Mouse (Mus musculus) thymus, postnatal 0 days (tissue): ENCODE results near the gene Emc10. TPM values are rescaled to one million over a fixed set of nuclear protein-coding genes. Genes with fewer than 3 reads are reported as not detected.

ENCODE experiments used
- DNase-seq: peaks from one replicate; pipeline ENCODE4 v3.0.0-alpha.2; 2015; ENCODE audit warnings: low spot score
- polyA plus RNA-seq: library from polyadenylated mRNA; unstranded; fragments of >200 nt; fragmentation: Nextera tagmentation; extraction: Ambion mirVana; gene quantifications from 2 replicates; pipeline ENCODE4 v1.2.1, GENCODE M21; 2015

Gene Emc10
- polyA plus RNA-seq, 1 experiment from 2014 or later, result 83.8 TPM

DNA sequence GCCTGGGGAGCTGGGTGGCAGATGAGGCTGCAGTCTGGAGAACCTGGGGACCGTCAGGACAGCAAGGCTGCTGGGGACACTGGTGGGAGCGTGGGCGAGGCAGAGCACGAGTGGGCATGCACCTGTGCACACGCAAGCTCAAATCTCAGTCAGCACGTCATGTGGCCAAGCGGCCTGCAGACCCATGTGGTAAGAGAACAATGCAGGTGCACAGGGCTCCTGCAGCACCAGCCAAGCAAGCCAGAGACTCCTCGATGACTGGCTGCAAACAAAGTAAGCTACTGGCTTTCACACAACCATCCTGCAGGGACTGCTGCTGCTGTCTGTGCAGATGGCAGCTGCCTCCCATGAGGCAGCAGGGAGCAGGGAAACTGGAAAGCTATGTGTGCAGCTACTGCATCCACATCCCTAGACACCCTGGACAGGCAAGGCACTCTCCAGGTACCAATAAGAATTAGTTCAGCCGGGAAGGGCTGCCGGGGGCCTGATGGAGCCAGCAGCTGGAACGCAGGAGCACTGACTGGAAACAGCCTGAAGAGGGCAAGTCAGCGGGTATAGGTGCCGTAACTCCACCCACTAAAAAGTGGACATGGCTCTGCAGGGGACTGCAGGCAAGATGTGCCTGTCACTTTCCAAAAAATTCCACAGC, 9.3 kb downstream of the Emc10 start:
- no peak for DNase-seq

DNA sequence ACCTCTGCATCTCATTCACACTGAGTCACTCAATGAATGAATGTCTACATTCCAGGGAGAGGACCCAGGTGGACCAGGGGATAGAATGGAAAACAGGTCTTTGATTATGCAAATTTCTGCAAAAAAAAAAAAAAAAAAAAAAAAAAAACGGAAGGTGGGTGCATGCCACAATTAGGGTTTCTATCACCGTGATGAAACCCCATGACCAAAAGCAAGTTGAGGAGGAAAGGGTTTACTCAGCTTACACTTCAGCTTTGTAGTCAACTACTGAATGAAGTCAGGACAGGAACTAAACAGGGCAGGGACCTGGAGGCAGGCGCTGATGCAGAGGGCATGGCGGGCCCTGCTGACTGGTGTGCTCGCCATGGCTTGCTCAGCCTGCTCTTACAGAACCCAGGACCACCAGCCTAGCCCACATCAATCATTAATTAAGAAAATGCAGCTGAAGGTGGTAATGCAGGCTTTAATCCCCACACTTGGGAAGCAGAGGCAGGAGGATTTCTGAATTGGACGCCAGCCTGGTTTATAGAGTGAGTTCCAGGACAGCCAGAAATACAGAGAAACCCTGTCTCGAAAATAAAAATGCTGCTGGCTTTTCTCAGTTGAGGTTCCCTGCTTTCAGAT, 10.6 kb downstream of the Emc10 start:
- DNase-seq, result no peak

DNA sequence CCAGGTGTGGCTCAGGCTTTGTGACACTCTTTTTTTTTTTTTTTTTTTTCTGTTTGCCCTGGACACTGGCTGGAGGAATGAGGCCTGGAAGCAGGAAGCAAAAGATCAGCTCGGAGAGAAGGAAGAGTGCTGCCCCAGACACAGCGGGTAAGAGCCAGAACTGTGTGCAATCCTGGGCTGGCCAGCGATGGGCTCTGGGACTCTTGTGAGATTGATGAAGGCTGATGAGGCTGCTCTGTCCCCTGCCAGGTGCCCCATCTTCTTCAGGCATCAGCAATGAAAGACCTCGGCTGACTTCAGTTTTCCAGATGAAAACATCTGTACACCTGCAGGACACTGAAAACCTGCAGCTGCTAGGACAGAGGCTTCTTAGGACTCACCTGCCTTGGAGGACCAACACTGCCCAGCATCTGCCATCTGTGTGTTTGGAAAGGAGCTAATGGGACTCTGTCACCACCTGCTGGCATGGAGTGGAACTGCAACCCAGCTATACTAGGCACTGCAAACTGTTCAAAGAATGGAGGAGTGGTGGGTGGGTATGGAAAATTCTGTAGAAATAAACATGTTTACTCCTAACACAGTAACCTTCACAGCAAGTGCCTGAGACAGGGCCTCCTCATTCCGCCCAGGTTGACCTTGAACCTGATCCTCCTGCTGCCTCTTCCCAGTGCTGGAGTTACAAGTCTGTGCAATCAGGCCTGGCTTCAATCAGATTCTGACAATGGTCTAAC, 11.3 kb downstream of the Emc10 start:
- peak; percentile 79 for DNase-seq

DNA sequence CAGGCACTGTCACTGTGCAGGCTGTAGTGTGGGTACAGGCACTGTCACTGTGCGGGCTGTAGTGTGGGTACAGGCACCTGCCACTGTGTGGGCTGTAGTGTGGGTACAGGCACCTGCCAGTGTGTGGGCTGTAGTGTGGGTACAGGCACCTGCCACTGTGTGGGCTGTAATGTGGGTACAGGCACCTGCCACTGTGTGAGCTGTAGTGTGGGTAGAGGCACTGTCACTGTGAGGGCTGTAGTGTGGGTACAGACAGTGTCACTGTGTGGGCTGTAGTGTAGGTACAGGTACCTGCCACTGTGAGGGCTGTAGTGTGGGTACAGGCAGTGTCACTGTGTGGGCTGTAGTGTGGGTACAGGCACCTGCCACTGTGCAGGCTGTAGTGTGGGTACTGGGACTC, 12.2 kb downstream of the Emc10 start:
- no peak for DNase-seq

- no peak for DNase-seq
These were observed 13.4 kb downstream of the Emc10 start for GRCm38 (mm10) chr7:44482836-44483435.

DNA sequence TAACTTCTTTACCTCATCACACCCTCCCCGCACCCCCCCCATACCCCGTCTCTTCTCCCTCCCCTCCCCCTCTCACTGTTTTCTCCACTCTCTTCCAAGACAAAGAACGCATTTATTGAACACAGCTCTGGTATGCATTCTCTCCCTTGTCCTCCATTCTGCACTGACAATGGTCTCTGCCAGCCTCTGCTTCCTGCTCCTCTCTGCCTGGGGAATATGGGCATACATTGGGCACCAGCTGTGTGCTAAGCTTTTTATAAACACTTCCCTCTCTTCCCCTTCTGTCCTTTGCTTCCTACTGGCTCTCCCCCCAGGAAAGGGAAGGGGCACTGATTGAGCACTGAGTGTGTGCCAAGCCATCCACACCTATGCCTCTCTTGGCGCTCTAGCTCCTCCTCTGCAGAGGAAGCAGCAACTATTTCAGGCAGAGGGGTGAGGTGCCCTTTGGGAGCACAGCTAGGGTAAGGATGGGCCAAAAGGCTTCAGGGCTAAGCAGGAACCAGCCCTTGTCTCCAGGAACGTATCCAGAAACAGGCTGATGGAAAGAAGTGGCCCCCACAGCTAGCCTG, 21.2 kb downstream of the Emc10 start:
- DNase-seq, result no peak

GRCm38 (mm10) chr7:44474419-44474818, 21.9 kb downstream of the Emc10 start:
- no peak for DNase-seq

GRCm38 (mm10) chr7:44472961-44473646, 23.2 kb downstream of the Emc10 start:
- DNase-seq, result no peak

- no peak for DNase-seq
These were observed 23.8 kb downstream of the Emc10 start for GRCm38 (mm10) chr7:44472558-44472885.

GRCm38 (mm10) chr7:44471880-44472557, 24.3 kb downstream of the Emc10 start:
- no peak for DNase-seq

GRCm38 (mm10) chr7:44470696-44471612, 25.4 kb downstream of the Emc10 start:
- DNase-seq, result no peak

DNA sequence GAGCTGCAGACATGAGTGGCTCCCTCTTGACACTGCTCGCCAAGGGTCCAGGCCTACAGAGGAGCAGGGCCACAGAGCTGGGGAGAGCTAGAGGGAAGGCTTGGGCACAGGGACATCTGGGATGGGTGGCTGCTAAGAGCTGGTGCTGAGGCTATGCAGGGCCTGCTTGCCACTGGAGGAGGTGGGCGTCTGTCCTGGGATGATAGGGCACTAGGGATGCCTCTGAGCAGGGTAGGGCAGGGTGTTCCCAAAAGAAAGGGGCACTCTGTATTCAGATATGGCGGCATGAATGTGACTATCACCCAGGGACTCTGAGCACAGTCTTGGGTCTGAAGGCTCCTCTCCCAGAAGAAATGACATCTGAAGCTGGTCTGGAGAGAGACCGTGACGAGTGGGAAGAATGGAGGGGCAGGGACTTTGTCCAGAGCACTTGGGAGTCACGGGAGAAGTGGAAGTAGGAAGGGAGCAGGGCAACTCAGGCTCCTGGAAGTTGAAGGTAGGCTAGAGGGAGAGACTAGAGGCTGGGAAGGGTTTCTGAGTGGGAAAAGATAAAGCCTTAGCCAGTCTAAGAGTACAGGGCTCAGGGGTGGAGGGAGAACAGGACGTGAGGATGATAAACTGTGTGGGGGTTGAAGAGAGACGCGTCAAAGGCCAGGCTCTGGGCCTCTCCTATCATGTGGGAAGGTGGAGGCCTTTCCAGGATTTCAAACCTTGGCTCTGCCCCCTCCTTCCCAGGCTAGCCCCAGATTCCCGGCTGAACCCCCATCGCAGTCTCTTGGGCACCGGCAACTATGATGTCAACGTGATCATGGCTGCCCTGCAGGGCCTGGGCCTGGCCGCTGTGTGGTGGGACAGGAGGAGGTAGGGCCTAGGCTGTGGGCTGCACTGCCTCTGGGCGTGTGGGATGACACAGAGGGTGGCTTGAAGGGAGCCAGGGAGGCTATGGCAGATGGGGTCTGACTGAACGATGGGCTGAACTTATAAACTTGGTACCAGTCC, 26.4 kb downstream of the Emc10 start:
- DNase-seq, result no peak

DNA sequence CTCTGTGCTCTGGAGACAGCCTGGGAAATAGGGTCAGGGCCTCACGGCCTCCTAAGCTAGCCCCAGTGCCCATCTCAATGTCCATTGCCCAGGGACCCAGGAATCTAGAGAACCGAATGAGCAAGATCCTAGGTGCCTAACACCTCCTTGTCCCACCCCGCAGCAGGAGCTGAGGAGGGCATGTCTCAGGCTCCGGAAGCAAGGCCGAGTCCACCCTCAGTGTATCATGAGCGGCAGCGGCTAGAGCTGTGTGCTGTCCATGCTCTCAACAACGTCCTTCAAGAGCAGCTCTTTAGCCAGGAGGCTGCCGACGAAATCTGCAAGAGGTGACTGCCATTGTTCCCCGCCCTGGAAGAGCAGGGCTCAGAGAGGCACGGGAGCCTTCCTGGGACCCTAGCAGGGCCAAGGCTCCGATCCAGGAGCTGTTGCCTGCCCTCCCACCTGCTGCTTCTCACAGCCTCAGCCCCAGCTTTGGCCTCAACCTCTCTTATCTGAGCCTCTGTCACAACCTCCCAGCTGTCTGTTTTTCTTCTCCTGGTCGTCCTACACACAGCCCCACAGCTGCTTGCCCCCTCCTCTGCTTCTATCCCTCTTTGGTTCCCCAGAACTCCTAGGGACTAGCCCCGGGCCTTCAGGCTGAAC, 27.6 kb downstream of the Emc10 start:
- DNase-seq, result no peak

DNA sequence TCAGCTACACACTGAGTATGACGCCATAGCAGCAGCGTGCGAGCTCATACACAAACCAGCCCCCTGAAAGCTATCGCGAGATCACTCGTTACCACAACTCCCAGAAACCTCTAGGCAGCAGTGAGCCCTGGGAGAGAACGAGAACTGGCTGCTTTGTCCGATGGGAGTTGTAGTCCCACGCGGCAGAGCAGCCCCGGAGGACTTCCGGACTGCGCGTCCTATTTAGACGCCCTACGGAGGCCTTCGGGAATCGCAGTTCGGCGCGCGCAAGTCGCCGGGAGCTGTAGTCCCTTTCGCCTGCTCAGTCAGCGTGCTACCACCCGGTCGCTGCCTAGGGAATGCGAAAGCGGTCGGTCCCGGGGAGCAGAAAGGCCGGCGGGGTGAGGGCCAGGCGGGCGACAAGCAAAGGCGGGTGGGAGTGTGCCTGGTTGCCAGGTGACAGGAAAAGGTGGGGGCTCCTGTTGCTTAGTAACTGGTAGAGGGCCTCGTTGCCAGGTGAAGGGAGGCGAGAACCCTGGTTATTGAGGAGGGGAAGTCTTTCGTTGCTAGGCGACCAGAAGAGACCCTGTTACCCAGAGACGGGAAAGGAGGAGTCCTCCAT, 28.4 kb downstream of the Emc10 start, which contains the start of gene Josd2:
TSS of gene Josd2 (plus strand) at position 170 of the 601 bp plus-strand sequence.
- DNase-seq, result peak; percentile 95

DNA sequence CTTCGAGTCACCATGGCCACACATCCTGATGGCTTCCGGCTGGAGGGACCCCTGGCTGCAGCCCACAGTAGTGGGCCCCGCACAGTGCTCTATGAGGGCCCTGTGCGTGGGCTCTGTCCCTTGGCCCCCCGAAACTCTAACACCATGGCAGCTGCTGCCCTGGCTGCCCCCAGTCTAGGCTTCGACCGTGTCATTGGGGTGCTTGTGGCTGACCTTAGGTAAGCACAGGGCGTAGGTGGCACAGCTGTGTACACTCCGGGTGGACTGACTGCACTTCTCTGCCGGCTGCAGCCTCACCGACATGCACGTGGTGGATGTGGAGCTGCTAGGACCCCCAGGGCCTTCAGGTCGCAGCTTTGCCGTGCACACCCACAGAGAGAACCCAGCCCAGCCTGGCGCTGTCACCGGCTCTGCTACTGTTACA, 29.4 kb downstream of the Emc10 start:
- no peak for DNase-seq

DNA sequence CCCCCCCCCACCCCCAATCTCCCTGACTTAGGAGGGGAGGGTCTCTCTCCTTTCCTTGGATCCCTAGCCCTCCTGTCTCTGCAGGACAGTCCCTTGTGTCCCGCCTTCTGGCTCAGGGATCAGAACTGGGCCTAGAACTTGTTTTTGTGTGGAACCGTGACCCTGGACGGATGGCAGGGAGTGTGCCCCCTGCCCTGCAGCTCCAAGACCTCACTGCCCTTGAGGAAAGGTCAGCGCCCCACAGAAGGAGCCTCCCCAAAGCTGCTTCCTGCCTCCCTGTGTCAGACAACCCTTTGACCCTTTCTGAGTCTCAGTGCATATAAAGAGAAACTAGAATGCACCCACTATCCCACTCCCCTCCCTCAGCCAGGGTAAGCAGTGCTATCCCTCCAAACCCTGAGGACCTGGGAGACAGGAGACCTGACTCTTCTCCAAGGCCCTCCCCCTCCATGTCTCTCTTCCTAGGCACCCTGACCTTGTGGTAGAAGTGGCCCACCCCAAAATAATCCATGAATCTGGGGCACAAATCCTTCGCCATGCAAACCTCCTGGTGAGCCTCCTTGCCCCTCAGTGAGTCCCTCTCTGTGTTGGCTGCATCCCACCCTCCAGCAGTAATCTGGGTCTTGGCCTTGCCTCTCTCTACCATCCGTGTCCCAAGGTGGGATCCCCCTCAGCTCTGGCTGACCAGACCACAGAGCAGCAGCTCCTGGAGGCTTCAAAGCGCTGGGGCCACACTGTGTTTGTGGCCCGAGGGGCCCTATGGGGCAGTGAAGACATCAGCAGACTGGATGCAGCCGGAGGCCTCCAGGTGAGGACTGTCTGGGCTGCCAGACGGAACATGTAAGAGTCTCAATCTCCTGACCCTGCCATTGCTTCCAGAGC, 30.1 kb downstream of the Emc10 start:
- DNase-seq, result no peak
